Mouse (Mus musculus): ENCODE results near the gene C9orf72. TPM values are rescaled to one million over a fixed set of nuclear protein-coding genes. Genes with fewer than 3 reads are reported as not detected.
"Not testable (repeated sequence)": the region's sequence is repeated elsewhere in the genome, so short reads cannot be mapped to it uniquely, and the experiment has no call there.

Gene C9orf72
- 25.9 and 29.4 TPM in 2 replicates for polyA plus RNA-seq (2016; fragmentation: Nextera tagmentation; extraction: Ambion mirVana)

DNA sequence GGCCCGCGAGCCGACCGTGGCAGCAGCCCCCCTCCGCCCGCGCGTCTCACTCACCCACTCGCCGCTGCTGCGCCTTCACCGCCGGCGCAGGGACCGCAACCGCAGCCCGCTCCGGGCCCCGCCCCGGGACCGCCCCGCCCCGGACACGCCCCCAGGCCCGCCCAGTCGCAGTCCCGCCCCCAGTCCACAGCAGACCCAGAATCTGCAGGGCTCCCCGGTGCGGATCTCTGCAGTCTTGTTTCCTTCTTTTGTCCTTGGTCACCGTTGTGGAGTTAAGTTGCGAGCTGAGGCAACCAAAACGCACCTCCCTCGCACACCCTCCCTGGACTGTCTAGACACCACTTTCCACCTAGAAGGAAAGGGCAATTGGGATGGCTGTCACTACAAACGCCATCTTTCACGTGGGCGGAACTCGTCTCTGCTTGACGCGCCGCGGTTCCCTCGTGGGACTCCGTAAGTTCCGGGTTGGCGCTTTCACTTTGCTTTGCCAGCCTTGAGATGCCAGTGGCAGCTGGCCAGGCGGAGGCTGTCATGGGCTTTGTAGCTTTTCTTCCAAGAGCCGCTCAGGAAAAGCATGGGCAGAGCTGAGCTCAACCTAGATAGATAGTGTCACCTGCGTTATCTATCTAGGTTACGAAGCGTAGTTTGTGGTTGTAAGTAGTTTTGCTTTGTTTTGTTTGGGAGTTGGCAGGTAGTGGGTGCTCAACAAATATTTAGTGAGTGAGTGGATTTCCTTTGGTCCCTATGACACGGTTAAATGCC lies at the start of gene C9orf72:
TSS of gene C9orf72 (minus strand) at position 442 of the 762 bp plus-strand sequence.
- H3K4me2 ChIP-seq (replicated peaks), result peak within 1 kb of the TSS; percentile 78
- peak within 1 kb of the TSS; percentile 93 for H3K4me3 ChIP-seq
- under 1% methylated on average over 49 of the region's 51 CpGs for WGBS
- peaks cover 7% of the 10 kb centered on the region for H3K4me1 ChIP-seq
- H3K27me3 ChIP-seq, result no peaks in the 10 kb centered on the region
- H3K36me3 ChIP-seq, result no peaks in the 10 kb centered on the region
- peak within 1 kb of the TSS; percentile 89 for H3K9ac ChIP-seq (replicated peaks)
- H3K9me3 ChIP-seq, result no peaks in the 10 kb centered on the region
- peak; percentile 98 for ATAC-seq (ENCODE audit: low FRiP score, low read depth)
- H3K27ac ChIP-seq (replicated peaks), result peak within 1 kb of the TSS; percentile 68

DNA sequence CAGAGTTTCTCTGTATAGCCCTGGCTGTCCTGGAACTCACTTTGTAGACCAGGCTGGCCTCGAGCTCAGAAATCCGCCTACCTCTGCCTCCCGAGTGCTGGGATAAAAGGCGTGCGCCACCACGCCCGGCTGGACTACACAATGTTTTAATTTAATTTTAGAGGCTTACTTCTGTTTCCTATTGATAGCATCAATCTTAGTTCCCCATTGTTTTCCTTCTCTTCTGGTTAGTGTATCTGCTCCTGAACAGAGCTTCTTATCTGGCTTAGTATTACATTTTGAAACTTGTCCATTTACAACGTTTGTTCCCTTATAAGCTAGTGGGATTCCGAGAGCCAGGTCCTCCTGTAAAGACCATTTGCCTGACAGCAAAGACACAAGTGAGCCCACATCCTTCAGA lies 33.0 kb upstream of the C9orf72 start:
- ATAC-seq (ENCODE audit: low FRiP score, low read depth), result no peak
- WGBS, result 85% methylated on average over 9 of the region's 9 CpGs

DNA sequence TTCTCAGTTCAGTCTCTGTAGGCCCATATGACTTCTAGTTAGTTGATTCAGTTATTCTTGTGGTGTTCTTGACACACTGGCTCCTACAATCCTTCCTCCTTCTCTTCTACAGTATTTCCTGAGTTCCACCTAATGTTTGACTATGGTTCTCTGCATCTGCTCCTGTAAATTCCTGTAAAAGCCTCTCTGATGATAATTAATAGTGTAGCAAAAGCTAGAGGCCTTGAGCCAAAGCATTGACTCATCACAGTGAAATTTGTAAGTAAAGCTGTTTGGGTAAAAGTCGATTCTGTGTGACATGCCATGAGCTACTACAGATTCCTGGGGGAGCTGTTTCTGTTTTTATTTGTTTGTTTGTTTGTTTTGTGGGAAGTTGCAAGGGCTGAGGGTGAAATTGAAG lies 18.0 kb upstream of the C9orf72 start:
- no peaks in the 10 kb centered on the region for H3K9me3 ChIP-seq
- H3K4me2 ChIP-seq (replicated peaks), result no peak overlapping the region
- ATAC-seq (ENCODE audit: low FRiP score, low read depth), result no peak
- no peak overlapping the region for H3K9ac ChIP-seq (replicated peaks)
- no peaks in the 10 kb centered on the region for H3K27me3 ChIP-seq
- no peak overlapping the region for H3K27ac ChIP-seq (replicated peaks)
- no peak overlapping the region for H3K4me3 ChIP-seq
- 76% methylated on average over 1 of the region's 1 CpGs for WGBS
- H3K4me1 ChIP-seq, result no peaks in the 10 kb centered on the region
- H3K36me3 ChIP-seq, result no peaks in the 10 kb centered on the region

More for the DNA sequence above, 33.0 kb upstream of the C9orf72 start:
- H3K36me3 ChIP-seq, result no peaks in the 10 kb centered on the region
- H3K27ac ChIP-seq (replicated peaks), result no peak overlapping the region
- H3K9me3 ChIP-seq, result no peaks in the 10 kb centered on the region
- H3K4me2 ChIP-seq (replicated peaks), result no peak overlapping the region
- no peak overlapping the region for H3K9ac ChIP-seq (replicated peaks)
- H3K4me1 ChIP-seq, result no peaks in the 10 kb centered on the region
- no peaks in the 10 kb centered on the region for H3K27me3 ChIP-seq
- H3K4me3 ChIP-seq, result no peak overlapping the region

DNA sequence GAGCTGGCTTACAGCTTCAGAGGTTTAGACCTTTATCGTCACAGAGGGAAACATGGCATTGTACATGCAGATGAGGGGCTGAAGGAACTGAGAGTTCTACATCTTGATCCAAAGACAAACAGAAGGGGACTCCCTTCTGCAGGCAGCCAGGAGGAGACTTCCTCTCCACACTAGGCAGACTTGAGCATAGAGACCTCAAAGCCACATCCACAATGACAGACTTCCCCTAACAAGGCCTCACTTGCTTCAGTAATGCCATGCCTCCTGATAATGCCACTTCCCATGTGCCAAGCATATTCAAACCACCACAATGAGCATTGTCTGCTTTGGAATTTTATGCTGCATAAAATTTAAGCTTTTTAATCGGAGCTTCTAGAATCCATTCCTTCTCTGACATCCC lies 15.8 kb upstream of the C9orf72 start:
- Histone ChIP-seq H3K4me3 (no peak overlapping the region), H3K4me2 (replicated peaks) (no peak overlapping the region), H3K4me1 (no peaks in the 10 kb centered on the region), H3K9me3 (no peaks in the 10 kb centered on the region), H3K27me3 (no peaks in the 10 kb centered on the region), H3K36me3 (no peaks in the 10 kb centered on the region), H3K9ac (replicated peaks) (no peak overlapping the region), H3K27ac (replicated peaks) (no peak overlapping the region)
- 90% methylated on average over 2 of the region's 2 CpGs for WGBS
- no peak for ATAC-seq (ENCODE audit: low FRiP score, low read depth)

DNA sequence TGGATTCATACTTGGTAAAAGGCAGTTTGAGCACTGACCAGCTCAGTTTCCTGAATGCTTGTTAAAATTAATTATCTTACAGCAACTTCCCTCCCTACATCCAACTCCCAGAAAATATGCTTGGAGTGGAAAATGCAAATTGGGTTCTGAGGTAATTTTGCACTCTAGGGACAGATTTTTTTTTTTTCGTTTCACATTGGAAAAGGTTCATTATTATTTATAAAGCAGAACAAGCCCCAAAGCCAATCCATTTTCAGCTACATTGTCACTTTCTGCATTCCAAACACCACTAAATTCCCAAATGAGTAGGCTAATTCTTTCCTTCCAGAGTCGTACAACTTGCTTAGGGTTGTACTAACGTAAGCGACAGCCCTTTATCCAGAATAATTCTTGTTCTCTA lies 12.7 kb upstream of the C9orf72 start:
- 68% methylated on average over 4 of the region's 4 CpGs for WGBS

DNA sequence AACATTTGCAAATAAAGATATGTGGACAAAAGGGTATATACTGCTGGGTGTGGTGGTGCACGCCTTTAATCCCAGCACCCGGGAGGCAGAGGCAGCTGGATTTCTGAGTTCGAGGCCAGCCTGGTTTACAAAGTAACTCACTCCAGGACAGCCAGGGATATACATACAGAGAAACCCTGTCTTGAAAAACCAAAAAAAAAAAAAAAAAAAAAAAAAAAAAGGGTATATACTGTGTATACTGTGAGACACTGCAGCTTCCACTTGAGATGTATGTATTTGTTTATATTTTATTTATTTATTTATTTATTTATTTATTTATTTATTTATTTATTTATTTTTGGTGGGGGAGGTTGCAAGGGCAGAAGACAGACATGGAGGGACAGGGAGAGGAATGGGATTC lies 12.3 kb upstream of the C9orf72 start:
- not testable (repeated sequence) for H3K36me3 ChIP-seq; H3K27ac ChIP-seq (replicated peaks); H3K9ac ChIP-seq (replicated peaks); H3K27me3 ChIP-seq; H3K4me1 ChIP-seq; H3K4me2 ChIP-seq (replicated peaks); ATAC-seq (ENCODE audit: low FRiP score, low read depth); H3K4me3 ChIP-seq; H3K9me3 ChIP-seq
- 80% methylated on average over 3 of the region's 3 CpGs for WGBS

More for the DNA sequence above, 12.7 kb upstream of the C9orf72 start:
- no peak; the same call in 1 of the 2 replicates for ATAC-seq (ENCODE audit: low FRiP score, low read depth)
- Histone ChIP-seq H3K4me3 (no peak overlapping the region), H3K9ac (replicated peaks) (no peak overlapping the region), H3K4me2 (replicated peaks) (no peak overlapping the region), H3K4me1 (no peaks in the 10 kb centered on the region), H3K27me3 (no peaks in the 10 kb centered on the region), H3K9me3 (no peaks in the 10 kb centered on the region), H3K27ac (replicated peaks) (no peak overlapping the region), H3K36me3 (no peaks in the 10 kb centered on the region)

DNA sequence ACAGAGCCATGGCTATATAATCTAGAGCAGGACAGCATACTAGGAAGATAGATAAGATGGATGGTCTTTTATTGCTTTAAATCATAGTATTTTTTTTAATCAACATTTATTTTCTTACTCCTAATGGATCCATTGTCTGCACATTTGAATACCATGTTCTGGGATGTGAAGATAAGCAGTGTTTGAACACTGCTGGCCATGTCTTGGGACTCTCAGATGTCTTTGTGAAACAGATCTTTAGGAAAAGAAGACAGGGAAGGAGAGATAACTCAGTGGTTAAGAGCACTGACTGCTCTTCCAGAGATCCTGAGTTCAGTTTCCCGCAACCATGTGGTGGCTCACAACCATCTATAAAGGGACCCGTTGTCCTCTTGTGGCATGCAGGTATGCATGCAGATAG lies 10.3 kb upstream of the C9orf72 start:
- H3K4me2 ChIP-seq (replicated peaks), result no peak overlapping the region
- ATAC-seq (ENCODE audit: low FRiP score, low read depth), result no peak
- no peaks in the 10 kb centered on the region for H3K4me1 ChIP-seq
- 99% methylated on average over 2 of the region's 2 CpGs for whole genome bisulfite sequencing
- H3K9ac ChIP-seq (replicated peaks), result no peak overlapping the region
- no peaks in the 10 kb centered on the region for H3K36me3 ChIP-seq
- no peak overlapping the region for H3K4me3 ChIP-seq
- no peak overlapping the region for H3K27ac ChIP-seq (replicated peaks)
- H3K9me3 ChIP-seq, result no peaks in the 10 kb centered on the region
- H3K27me3 ChIP-seq, result no peaks in the 10 kb centered on the region

DNA sequence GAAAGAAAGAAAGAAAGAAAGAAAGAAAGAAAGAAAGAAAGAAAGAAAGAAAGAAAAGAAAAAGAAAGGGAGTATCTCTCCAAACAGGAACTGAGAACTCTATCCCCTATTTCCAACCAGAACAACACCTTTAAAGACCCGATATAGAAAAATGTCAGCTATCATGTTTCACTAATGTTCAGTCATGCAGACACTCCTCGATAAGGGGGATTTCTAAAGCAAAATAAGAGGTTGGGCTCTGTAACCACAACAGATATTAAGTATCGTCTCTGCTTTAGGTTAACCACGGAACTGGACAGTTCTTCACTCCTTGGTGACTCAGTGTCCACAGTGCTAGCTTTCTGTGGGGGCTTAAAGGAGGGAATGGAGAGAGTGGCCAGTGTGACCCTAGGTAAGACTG lies 2.3 kb upstream of the C9orf72 start:
- Histone ChIP-seq H3K9me3 (no peaks in the 10 kb centered on the region), H3K27me3 (no peaks in the 10 kb centered on the region), H3K4me1 (peaks cover 7% of the 10 kb centered on the region), H3K9ac (replicated peaks) (no peak overlapping the region), H3K4me3 (no peak overlapping the region), H3K4me2 (replicated peaks) (no peak overlapping the region), H3K36me3 (no peaks in the 10 kb centered on the region), H3K27ac (replicated peaks) (no peak overlapping the region)
- no peak for ATAC-seq (ENCODE audit: low FRiP score, low read depth)
- 73% methylated on average over 4 of the region's 4 CpGs for WGBS

DNA sequence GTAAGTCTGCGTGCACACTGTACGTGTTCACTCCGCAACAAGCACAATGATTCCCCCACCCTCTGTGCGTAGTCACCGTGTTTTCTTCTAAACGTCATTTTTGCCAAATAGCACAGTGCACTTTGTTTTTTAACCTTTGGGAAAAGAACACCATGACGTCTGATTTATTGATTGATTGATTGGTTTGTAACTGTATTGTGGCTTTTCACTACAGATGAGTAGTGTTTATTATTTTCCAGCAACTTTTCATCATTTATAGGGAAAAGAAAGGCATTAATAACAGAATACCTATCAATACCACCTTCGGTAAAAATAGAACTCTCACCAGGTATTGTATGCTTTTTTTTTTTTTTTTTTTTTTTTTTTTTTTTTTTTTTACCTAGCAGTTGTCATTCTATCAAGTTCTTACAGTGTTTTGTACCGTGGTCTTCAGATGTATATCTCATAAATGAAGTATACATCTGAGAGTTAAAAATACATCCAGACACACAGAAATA lies 569 bp upstream of the C9orf72 start:
- Histone ChIP-seq H3K4me2 (replicated peaks) (peak overlapping the region; percentile 78), H3K27me3 (no peaks in the 10 kb centered on the region), H3K9me3 (no peaks in the 10 kb centered on the region), H3K4me1 (peaks cover 7% of the 10 kb centered on the region), H3K4me3 (peak overlapping the region; percentile 93), H3K9ac (replicated peaks) (peak overlapping the region; percentile 89), H3K27ac (replicated peaks) (peak overlapping the region; percentile 68), H3K36me3 (no peaks in the 10 kb centered on the region)
- ATAC-seq (ENCODE audit: low FRiP score, low read depth), result peak; percentile 41; the same call in 1 of the 2 replicates
- WGBS, result 14% methylated on average over 9 of the region's 9 CpGs

DNA sequence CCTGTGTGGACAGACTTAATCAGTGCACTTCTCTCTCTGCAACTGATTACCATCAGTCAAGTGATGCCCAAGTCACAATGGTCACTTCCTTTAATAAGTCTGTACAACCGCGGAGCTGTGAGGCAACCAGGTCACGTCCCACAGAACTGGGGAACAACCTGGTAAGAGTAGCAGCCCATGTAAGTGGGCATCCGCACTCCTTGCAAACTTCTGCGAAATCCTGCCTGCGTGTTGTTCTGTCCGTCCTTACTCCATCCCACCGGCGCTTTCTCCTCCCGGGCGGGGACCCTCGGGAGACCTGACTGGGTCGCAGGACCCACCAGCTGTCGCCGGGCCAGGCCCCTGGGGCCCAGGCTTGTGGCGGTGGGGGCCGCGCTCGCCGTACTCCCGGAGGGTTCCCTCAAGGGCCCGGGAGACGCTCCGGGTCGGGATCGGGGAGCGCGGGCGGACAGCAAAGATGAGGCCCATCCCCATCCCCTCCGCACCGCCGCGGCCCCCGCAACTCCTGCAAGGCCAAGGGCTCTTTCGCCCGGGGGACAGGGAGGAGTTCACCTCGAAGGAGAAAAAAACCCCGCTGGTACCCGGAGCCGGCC lies 738 bp downstream of the C9orf72 start:
- peak overlapping the region; percentile 93 for H3K4me3 ChIP-seq
- H3K9me3 ChIP-seq, result no peaks in the 10 kb centered on the region
- peak overlapping the region; percentile 89 for H3K9ac ChIP-seq (replicated peaks)
- H3K4me1 ChIP-seq, result peaks cover 7% of the 10 kb centered on the region
- peak overlapping the region; percentile 68 for H3K27ac ChIP-seq (replicated peaks)
- H3K27me3 ChIP-seq, result no peaks in the 10 kb centered on the region
- under 1% methylated on average over 32 of the region's 40 CpGs for WGBS
- H3K36me3 ChIP-seq, result no peaks in the 10 kb centered on the region
- ATAC-seq (ENCODE audit: low FRiP score, low read depth), result peak; percentile 78
- peak overlapping the region; percentile 78 for H3K4me2 ChIP-seq (replicated peaks)

DNA sequence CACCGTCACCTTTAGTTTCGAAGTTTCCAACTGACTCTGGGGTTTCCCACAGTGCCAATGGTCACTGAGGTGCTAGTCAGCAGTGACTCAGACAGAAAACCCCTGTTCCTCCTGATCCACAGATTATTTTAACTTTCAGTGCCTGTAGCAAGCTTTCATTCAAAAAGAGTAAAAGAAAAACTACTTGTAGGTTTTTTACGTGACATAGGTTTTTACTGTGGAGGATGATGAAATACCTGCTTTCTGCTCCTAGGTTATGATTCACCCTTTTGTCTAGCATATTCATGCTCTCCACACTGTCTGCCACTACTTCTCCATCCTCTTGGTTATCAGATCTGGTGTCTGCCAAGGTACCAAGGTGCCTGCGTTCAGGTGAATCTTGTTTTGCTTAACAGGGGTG lies 1.9 kb downstream of the C9orf72 start:
- Histone ChIP-seq H3K4me2 (replicated peaks) (no peak overlapping the region), H3K4me1 (peaks cover 7% of the 10 kb centered on the region), H3K4me3 (no peak overlapping the region), H3K9me3 (no peaks in the 10 kb centered on the region), H3K9ac (replicated peaks) (no peak overlapping the region), H3K27me3 (no peaks in the 10 kb centered on the region), H3K27ac (replicated peaks) (no peak overlapping the region), H3K36me3 (no peaks in the 10 kb centered on the region)
- 91% methylated on average over 4 of the region's 4 CpGs for whole genome bisulfite sequencing
- ATAC-seq (ENCODE audit: low FRiP score, low read depth), result no peak

DNA sequence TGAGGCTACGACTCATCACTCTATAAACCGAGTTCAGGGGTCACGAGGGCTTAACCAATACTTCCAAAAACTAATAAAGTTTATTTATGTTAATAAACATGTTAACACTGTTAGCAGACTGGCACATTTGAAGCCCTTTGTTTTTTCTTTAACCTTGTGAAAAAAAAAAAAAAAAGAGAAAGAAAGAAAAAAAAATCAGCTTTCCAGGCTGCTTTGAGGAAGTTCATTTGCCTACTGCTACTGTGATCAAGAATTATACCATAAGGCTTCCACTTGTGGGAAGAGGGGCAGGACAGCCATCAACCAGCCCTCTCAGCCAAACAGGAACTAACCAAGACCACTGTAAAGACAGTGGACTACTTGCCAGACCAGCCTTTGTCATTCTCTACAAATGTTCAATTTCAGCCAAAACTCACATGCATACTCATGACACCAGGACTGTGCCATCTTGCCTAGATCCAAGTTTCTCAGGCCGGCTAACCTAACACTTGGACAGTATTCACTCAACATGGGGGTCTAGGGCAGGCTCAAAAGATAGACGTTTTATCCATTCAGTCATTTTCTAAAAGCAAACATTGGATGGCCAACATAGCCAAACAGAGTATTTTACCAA lies 2.5 kb downstream of the C9orf72 start:
- Histone ChIP-seq H3K4me2 (replicated peaks) (no peak overlapping the region), H3K27me3 (no peaks in the 10 kb centered on the region), H3K27ac (replicated peaks) (no peak overlapping the region), H3K4me3 (no peak overlapping the region), H3K36me3 (0 out of 2 replicates have a peak, but pooled peaks cover under 1% of the 10 kb centered on the region), H3K4me1 (peaks cover 7% of the 10 kb centered on the region), H3K9me3 (no peaks in the 10 kb centered on the region), H3K9ac (replicated peaks) (no peak overlapping the region)
- no peak for ATAC-seq (ENCODE audit: low FRiP score, low read depth)
- WGBS, result 84% methylated on average over 5 of the region's 5 CpGs

All from midbrain, embryonic 12.5 days (tissue).